Mouse (Mus musculus): ENCODE data around the gene Med9.
A peak's percentile ranks its signal among the peaks of the same experiment; 100 is the strongest.

The Med9 gene

GRCm38 (mm10) chr11:59952892-59953291, 4.9 kb downstream of the Med9 start:
- no peak for DNase-seq

- DNase-seq: no peak
These were observed 8.7 kb downstream of the Med9 start for GRCm38 (mm10) chr11:59956749-59957148.

GRCm38 (mm10) chr11:59959453-59959852, 11.4 kb downstream of the Med9 start:
- no peak for DNase-seq

GRCm38 (mm10) chr11:59960476-59961337, 12.7 kb downstream of the Med9 start:
- no peak for DNase-seq

- no peak for DNase-seq
These were observed 13.4 kb downstream of the Med9 start for GRCm38 (mm10) chr11:59961338-59961875.

- DNase-seq: no peak
These were observed 14.6 kb downstream of the Med9 start for GRCm38 (mm10) chr11:59962590-59962989.

- no peak for DNase-seq
These were observed 15.6 kb downstream of the Med9 start for GRCm38 (mm10) chr11:59963364-59964162.

- no peak for DNase-seq
These were observed 16.3 kb downstream of the Med9 start for GRCm38 (mm10) chr11:59964163-59964758.

GRCm38 (mm10) chr11:59964818-59965217, 16.8 kb downstream of the Med9 start, which contains the start of gene Rasd1:
Gene Rasd1 (minus strand): TSS chr11:59964944.
- DNase-seq: peak; percentile 36 to 38

GRCm38 (mm10) chr11:59965227-59966101, 17.5 kb downstream of the Med9 start:
- peak in 1 of 2 experiments; percentile 30 for DNase-seq

- no peak for DNase-seq
These were observed 18.1 kb downstream of the Med9 start for GRCm38 (mm10) chr11:59966102-59966483.

- DNase-seq: no peak
These were observed 19.8 kb downstream of the Med9 start for GRCm38 (mm10) chr11:59967765-59968164.

GRCm38 (mm10) chr11:59970780-59971179, 22.8 kb downstream of the Med9 start:
- no peak for DNase-seq

GRCm38 (mm10) chr11:59971691-59972090, 23.7 kb downstream of the Med9 start:
- no peak for DNase-seq

- no peak for DNase-seq
These were observed 25.4 kb downstream of the Med9 start for GRCm38 (mm10) chr11:59973389-59973788.

- no peak for DNase-seq
These were observed 27.2 kb downstream of the Med9 start for GRCm38 (mm10) chr11:59975241-59975640.

GRCm38 (mm10) chr11:59977831-59978230, 29.8 kb downstream of the Med9 start:
- DNase-seq: no peak

GRCm38 (mm10) chr11:59989406-59989805, 41.4 kb downstream of the Med9 start:
- no peak for DNase-seq

- no peak for DNase-seq
These were observed 43.4 kb downstream of the Med9 start for GRCm38 (mm10) chr11:59991365-59991764.

- no peak for DNase-seq
These were observed 46.3 kb downstream of the Med9 start for GRCm38 (mm10) chr11:59994318-59994717.

GRCm38 (mm10) chr11:60001231-60001980, 53.4 kb downstream of the Med9 start:
- DNase-seq: no peak
